Mouse (Mus musculus) yolk sac, embryonic 10.5 days (tissue): ENCODE measurements at regions not wholly inside any gene's neighbourhood (a gene's known extent, or its start where the extent isn't known, plus 50 kb on each side); places are given as distances from the start of the nearest gene placed in this dataset.

Experiments
- DNase-seq: peaks from one replicate; pipeline ENCODE4 v3.0.0-alpha.2; 2017; ENCODE audit warnings: low spot score

GRCm38 (mm10) chr5:47336511-47336910 is 646.4 kb upstream of the Slit2 start:
- no peak for DNase-seq

DNA sequence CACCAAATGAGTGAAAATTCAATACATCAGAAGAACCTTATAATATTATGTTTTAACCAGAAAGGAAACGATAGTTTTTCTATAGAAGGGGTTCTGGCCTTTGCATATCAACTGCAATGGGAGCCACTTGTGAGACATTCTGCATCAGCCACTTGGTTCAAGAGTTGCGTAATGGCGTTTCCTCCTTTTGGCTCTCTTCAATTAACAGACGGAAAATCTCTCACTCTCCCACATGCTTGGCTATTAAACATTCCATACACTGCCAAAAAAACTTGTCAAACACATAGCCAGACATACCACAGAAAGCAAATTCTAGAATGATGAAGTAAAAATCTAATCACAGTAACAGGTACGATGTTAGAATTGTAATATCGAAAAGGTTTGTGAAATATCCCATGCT is 643.1 kb upstream of the Slit2 start:
- DNase-seq, result no peak

DNA sequence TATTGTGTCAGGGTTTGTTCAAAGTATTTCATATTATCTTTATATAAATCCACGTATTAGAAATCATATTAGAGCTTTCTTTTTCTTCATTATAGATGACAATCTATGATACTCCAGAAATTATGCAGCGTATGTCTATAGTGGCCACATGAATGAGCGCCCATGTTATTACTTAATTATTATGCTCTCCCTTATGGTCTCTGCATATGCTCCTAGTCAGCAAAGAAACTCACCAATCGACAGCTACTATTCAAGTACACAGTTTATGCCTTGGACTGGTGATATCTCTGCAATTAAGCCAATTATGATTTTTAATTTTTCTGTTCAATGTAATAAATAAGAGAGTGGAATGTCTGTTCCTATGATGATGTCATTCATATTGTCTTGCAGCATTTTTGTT is 612.8 kb upstream of the Slit2 start:
- no peak for DNase-seq

- DNase-seq, result no peak
Observed at GRCm38 (mm10) chr5:47385930-47386329, 597.0 kb upstream of the Slit2 start.

DNA sequence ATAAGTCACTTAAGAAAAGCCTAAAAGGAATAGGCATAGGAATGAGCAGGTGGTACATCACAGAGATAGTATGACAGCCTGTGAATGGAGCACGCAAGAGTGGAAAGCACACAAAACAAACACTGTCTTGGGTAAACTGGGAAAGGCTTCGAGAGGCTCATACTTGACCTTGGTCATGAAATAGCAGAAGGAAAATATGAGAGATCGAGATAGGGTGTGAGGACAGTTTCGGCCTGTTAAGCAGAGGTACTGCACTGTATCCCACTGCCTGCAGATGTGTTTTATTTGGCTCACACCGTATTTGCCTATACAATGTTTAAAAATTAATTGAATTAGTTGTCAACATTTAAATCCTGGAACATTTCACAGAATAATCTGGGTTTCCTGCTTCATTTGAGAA is 596.2 kb upstream of the Slit2 start:
- DNase-seq, result no peak

GRCm38 (mm10) chr5:47390735-47391134 is 592.2 kb upstream of the Slit2 start:
- DNase-seq, result no peak

- no peak for DNase-seq
Observed at GRCm38 (mm10) chr5:47396874-47397273, 586.1 kb upstream of the Slit2 start.

DNA sequence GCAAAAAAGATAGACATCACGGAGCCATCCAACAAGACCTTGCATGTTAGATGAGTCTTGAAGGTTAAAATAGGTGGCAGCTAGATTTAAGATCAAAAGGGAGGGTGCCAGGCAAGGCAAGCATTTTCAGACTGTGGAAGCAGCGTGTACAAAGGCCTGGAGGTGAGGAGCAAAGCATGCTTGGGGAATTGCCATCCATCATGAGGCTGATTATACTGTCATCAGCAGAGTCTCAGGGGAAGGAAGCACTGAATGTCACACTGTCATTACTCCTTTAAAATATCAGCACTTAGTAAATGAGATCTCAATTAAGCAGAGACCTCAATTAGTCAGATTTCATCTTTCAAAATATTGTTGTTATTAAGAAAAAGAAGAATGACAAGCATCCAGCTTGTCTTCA is 561.0 kb upstream of the Slit2 start:
- DNase-seq, result no peak

GRCm38 (mm10) chr5:47426040-47426439 is 556.9 kb upstream of the Slit2 start:
- no peak for DNase-seq

DNA sequence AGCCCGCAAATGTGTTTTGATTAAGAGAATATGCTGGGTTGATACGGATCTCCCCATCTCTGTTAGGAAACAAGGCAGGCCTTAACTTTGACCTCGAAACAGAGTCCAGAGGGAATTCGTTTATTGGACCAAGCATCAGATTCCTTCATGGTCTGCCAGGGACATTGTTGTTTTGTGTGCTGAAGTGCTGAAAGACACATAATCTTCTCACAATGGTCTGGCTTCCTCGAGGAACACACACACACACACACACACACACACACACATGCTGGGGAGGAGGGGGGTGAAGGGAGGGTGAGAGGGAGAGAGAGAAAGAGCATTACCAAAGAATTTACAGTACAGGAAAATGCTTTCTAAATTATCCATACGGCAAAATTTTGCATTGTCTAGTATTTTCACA is 556.5 kb upstream of the Slit2 start:
- DNase-seq, result no peak

GRCm38 (mm10) chr5:47429217-47430172 is 553.4 kb upstream of the Slit2 start:
- no peak for DNase-seq

DNA sequence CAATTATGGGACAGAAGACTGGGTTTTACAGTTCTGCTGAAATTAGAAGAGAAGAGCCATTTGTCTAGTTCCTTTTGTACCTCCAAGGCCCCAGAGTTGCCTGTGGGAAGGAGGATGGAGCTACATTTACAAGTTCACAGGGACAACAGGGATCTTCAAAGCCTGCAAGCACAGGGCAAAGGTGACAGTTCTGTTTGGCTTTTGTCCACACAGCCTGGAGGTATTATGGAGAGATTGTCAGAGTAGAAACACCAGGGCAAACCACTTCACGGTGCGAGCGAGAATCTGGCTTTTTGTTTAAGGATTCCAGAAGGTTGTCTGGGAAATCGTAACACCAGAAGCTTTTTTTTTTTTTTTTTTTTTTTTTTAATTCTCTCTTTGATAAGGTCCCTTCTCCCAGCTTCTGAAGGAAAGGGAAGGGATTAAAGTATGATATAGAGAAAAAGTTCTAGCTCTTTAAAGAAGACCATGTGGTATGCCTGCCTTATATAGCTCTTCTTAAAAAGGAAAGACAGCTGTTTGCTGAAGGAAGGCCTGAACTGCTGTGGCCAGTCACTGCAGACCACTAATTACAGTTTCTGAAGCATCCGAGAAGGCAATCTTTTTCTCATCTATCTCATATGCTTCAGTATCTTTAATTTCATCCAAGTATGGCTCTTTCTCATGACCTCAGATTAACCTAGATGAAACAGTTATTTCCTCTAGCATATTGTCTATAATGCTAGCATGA is 551.2 kb upstream of the Slit2 start:
- peak; percentile 8 for DNase-seq

DNA sequence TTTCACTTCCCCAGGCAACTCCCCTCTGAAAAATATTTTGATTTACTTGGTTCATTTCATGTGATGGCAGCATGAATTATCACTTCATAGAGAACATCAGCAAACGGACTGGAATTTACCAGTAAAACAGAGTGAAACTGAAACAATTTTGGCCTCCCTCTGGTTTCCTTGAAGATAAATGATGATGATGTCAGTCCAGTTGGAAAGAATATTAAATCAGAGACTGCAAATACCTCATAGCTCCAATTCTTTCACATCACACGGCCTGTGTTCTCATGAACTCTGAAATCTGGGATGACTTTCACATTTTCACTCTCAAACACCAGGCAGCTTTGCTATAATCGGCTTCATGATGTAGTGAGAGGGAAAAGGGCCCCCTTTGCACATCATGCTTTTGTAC is 546.5 kb upstream of the Slit2 start:
- no peak for DNase-seq

DNA sequence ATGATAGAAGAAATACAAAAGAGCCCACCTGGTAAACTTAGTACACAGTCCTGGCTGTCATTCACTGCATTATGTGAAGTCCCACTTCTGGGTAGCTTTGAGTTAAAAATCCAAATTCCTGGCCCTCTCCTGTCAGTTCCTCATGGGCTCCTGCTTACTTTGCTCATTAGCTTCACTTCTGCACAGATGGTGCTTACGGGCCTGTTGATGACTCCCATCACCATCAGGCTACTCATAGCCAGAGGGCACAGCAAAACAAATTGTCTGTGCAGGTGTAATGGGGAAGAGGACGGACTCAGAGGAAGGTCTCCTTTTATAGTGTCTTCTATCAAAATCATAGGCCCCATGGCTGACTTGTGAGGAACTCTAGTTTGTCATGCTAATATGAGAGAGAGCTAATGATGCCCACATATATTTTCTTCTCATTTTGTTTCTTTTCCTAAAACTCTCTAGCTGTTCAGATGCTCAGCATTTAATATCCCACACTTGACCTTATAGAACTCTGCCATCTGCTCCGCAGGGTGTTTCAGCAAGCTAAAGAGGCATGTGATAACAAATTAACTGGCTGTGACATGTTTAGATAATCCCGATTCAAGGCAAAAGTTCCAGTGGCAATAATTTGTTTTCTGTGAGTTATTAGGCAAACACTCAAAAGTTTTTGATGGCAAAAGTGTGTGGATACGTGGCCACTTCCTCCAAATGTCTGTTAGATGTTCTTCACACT is 536.5 kb upstream of the Slit2 start:
- DNase-seq, result no peak

DNA sequence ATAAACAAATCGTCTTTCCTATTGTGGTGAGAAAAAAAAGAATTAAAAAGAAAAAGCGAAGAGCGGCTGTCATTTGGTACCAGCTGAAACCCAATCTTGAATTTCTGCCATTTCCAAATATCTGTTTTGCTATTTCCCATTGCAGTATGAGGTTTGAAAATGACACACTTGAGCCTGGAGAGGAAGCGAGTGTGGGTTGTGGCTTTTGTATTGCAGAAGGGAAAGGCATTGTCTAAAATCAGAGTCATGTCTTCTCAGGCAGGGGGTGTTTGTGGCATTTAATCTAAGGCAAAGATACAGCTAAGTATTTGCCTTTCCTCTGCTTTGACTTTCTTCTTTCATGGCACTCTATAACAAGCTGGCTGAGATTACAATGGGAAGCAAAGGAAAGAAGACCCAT is 518.1 kb upstream of the Slit2 start:
- no peak for DNase-seq

GRCm38 (mm10) chr5:47469394-47469793 is 513.5 kb upstream of the Slit2 start:
- no peak for DNase-seq

DNA sequence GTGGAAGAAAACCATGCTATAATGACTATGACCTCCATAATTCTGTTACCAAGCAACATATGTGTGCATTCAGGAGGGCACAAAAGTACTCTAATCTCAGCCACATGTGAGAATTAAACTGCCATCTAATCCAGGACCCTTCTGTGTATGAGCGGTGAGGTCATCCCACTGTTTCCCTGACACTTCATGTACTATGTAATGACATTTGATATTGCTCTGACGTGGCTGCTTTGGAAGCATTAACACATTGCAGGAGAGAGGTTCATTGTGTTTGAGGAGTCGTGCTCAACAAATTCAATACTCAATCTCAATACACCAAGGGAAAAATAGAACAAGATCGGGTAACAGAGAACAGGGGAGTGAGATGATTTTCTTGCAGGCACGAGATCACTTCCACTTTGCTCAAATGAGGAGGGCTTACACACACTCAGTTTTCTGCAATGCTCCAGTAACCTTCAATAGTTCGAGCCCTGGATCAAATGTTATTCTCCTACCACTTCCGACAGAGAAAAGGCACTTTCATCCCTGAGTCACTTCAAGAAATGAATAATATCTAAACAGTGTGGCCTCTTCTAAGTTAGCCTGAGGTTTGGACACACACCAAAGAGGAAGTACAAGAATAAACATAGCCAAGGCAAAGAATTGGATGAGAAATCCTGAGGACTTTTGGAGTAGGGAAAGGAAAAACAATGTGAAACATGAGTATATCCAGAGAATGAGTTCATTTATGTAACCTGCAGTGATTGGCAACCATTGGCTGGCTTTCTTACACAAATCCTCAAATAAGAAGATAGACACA is 510.7 kb upstream of the Slit2 start:
- no peak for DNase-seq

- no peak for DNase-seq
Observed at GRCm38 (mm10) chr5:47479908-47480307, 503.0 kb upstream of the Slit2 start.

- no peak for DNase-seq
Observed at GRCm38 (mm10) chr5:47496218-47496617, 486.7 kb upstream of the Slit2 start.

DNA sequence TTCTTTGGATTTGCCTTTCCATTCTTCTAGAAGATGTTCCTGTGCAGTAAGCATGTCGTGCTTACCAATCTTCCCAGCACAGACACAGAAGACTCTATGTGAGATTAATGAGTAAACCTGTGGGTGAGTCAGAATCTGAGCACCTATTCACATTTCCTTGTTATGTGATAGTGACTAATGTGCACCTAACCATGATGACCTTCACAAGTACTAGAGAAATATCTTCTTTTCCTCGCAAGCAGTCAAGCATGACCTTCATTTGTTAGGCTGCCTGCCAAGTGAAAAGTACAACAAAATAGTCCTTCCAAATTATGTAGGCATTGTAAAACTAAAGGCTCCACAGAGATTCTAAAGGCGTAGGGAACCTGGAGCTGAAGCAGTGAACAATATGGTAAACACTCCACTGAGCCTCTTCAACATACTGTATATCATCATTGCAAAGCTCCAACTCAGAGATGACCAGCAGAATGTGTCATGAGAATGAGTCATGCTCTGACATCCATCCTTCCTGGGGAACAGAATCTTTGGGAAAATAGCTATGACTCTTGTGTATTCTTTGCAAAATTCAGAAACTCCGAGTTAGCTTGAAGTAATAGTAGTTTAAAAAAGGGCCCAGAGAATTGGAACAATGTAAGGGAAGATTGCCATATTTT is 480.0 kb upstream of the Slit2 start:
- DNase-seq, result no peak

DNA sequence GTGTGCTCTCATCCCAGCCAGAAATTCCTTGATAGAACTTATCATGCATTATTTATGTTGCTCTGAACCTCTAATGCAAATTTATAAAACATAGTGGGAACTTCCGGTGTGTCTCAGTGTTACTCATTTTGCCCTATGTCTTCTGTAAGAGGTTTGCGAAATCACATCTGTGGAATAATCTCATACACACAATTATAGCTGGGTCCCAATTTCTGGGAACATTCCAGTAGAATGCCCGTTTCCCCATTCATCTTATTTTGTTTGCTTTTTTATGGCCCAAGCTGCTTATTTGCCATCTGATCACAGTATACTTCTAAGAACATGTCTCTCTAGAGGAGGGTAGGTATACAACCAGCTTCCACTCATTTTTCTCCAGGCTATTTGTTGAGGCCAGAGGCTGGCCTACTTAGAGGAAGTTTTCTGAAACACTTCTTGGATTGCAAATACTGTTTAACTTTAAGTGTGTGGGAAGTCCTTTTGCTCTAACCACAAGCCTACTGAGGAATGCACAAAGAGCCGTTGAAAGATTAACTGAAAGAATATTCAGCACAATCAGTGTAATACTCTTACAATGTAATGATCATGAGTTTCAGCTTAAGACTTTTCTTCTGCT is 474.1 kb upstream of the Slit2 start:
- DNase-seq, result no peak
